Mouse (Mus musculus) heart, embryonic 10.5 days (tissue): ENCODE results near the gene Cecr2. TPM values are rescaled to one million over a fixed set of nuclear protein-coding genes. Genes with fewer than 3 reads are reported as not detected.
A peak's percentile ranks its signal among the peaks of the same experiment; 100 is the strongest.
"Not testable (repeated sequence)": the region's sequence is repeated elsewhere in the genome, so short reads cannot be mapped to it uniquely, and the experiment has no call there.

Source experiments
- DNase-seq: peaks from one replicate; pipeline ENCODE4 v3.0.0-alpha.2; 2017; ENCODE audit warnings: low spot score
- H3K27ac ChIP-seq: fragments of 300-500 bp; sonication (generic); 2 replicates; pipeline ENCODE4 v1.5.1; 2016; ENCODE audit warnings: mild to moderate bottlenecking
- H3K27me3 ChIP-seq: fragments of 300-500 bp; sonication (generic); 2 replicates; pipeline ENCODE4 v1.6.1; 2016; ENCODE audit warnings: mild to moderate bottlenecking; ENCODE audit not compliant: poor library complexity, insufficient read depth, severe bottlenecking
- H3K36me3 ChIP-seq: fragments of 300-500 bp; sonication (generic); 2 replicates; pipeline ENCODE4 v1.6.1; 2016; ENCODE audit warnings: mild to moderate bottlenecking, moderate library complexity
- H3K4me1 ChIP-seq: fragments of 300-500 bp; sonication (generic); 2 replicates; pipeline ENCODE4 v1.6.1; 2016; ENCODE audit warnings: mild to moderate bottlenecking
- H3K4me3 ChIP-seq: fragments of 300-500 bp; sonication (generic); 2 replicates; pipeline ENCODE4 v1.5.1; 2016; ENCODE audit warnings: mild to moderate bottlenecking, moderate library complexity
- H3K9me3 ChIP-seq: fragments of 300-500 bp; sonication (generic); 2 replicates; pipeline ENCODE4 v1.6.1; 2016; ENCODE audit warnings: mild to moderate bottlenecking, moderate library complexity
- WGBS: fragments of 180-500 bp; shearing (Covaris S2); methylation state at CpG from one replicate; pipeline ENCODE4 v1.1.7; 2016; 5-methylcytosine and 5-hydroxymethylcytosine counted together
- polyA plus RNA-seq: library from polyadenylated mRNA; unstranded; fragments of >200 nt; fragmentation: Nextera tagmentation; extraction: Ambion mirVana; gene quantifications from 2 replicates; pipeline ENCODE4 v1.2.1, GENCODE M21; 2016

Gene Cecr2
- polyA plus RNA-seq, 1 experiment from 2014 or later = 5.2 TPM

GRCm38 (mm10) chr6:120788068-120788607, 122.0 kb downstream of the Cecr2 start:
- WGBS = 81% methylated on average over 5 of the region's 5 CpGs

GRCm38 (mm10) chr6:120788904-120789303, 122.7 kb downstream of the Cecr2 start:
- H3K36me3 ChIP-seq = peaks cover 31% of the 10 kb centered on the region
- no peaks in the 10 kb centered on the region for H3K27me3 ChIP-seq
- DNase-seq = no peak
- no peak overlapping the region for H3K27ac ChIP-seq
- H3K4me1 ChIP-seq = peaks cover 17% of the 10 kb centered on the region
- no peaks in the 10 kb centered on the region for H3K9me3 ChIP-seq
- H3K4me3 ChIP-seq = no peak overlapping the region

More at GRCm38 (mm10) chr6:120788068-120788607, 122.0 kb downstream of the Cecr2 start:
- Histone ChIP-seq H3K27me3 (no peaks in the 10 kb centered on the region), H3K36me3 (peaks cover 24% of the 10 kb centered on the region), H3K27ac (no peak overlapping the region), H3K4me3 (no peak overlapping the region), H3K9me3 (no peaks in the 10 kb centered on the region), H3K4me1 (peaks cover 17% of the 10 kb centered on the region)
- DNase-seq = no peak

GRCm38 (mm10) chr6:120790153-120790552, 124.0 kb downstream of the Cecr2 start:
- Histone ChIP-seq H3K4me3 (no peak overlapping the region), H3K4me1 (peaks cover 13% of the 10 kb centered on the region; the same call in 1 of the 2 replicates), H3K9me3 (no peaks in the 10 kb centered on the region), H3K27me3 (no peaks in the 10 kb centered on the region), H3K36me3 (peaks cover 44% of the 10 kb centered on the region), H3K27ac (no peak overlapping the region)
- 76% methylated on average over 11 of the region's 11 CpGs for WGBS
- peak; percentile 87 for DNase-seq

- Histone ChIP-seq H3K9me3 (no peaks in the 10 kb centered on the region), H3K36me3 (peaks cover 50% of the 10 kb centered on the region), H3K27ac (no peak overlapping the region), H3K4me3 (no peak overlapping the region), H3K4me1 (peaks cover 13% of the 10 kb centered on the region; the same call in 1 of the 2 replicates), H3K27me3 (no peaks in the 10 kb centered on the region)
- 75% methylated on average over 5 of the region's 5 CpGs for WGBS
- no peak for DNase-seq
These were observed 124.5 kb downstream of the Cecr2 start for GRCm38 (mm10) chr6:120790717-120791116.

GRCm38 (mm10) chr6:120792947-120793346, 126.8 kb downstream of the Cecr2 start:
- no peak overlapping the region for H3K4me3 ChIP-seq
- 83% methylated on average over 8 of the region's 8 CpGs for WGBS
- H3K9me3 ChIP-seq = no peaks in the 10 kb centered on the region
- peaks cover 72% of the 10 kb centered on the region for H3K36me3 ChIP-seq
- DNase-seq = no peak
- H3K27ac ChIP-seq = no peak overlapping the region
- H3K4me1 ChIP-seq = peaks cover 9% of the 10 kb centered on the region; the same call in 1 of the 2 replicates
- no peaks in the 10 kb centered on the region for H3K27me3 ChIP-seq

GRCm38 (mm10) chr6:120795422-120796086, 129.4 kb downstream of the Cecr2 start:
- Histone ChIP-seq H3K9me3 (no peaks in the 10 kb centered on the region), H3K27me3 (no peaks in the 10 kb centered on the region), H3K4me1 (peaks cover 7% of the 10 kb centered on the region; the same call in 1 of the 2 replicates), H3K27ac (no peak overlapping the region), H3K36me3 (peaks cover 92% of the 10 kb centered on the region), H3K4me3 (no peak overlapping the region)
- DNase-seq = no peak
- 73% methylated on average over 5 of the region's 5 CpGs for WGBS

GRCm38 (mm10) chr6:120796111-120796510, 129.9 kb downstream of the Cecr2 start:
- Histone ChIP-seq H3K27me3 (no peaks in the 10 kb centered on the region), H3K4me3 (no peak overlapping the region), H3K9me3 (no peaks in the 10 kb centered on the region), H3K36me3 (peaks cover 97% of the 10 kb centered on the region), H3K4me1 (peaks cover 7% of the 10 kb centered on the region; the same call in 1 of the 2 replicates), H3K27ac (no peak overlapping the region)
- WGBS = 90% methylated on average over 2 of the region's 2 CpGs
- no peak for DNase-seq

- H3K27ac ChIP-seq = no peak overlapping the region
- WGBS = 83% methylated on average over 7 of the region's 7 CpGs
- no peaks in the 10 kb centered on the region for H3K4me1 ChIP-seq
- no peaks in the 10 kb centered on the region for H3K9me3 ChIP-seq
- H3K27me3 ChIP-seq = no peaks in the 10 kb centered on the region
- H3K4me3 ChIP-seq = no peak overlapping the region
- peaks cover 98% of the 10 kb centered on the region for H3K36me3 ChIP-seq
- DNase-seq = no peak
These were observed 131.8 kb downstream of the Cecr2 start for GRCm38 (mm10) chr6:120798019-120798418.

- H3K27ac ChIP-seq = no peak overlapping the region
- WGBS = 86% methylated on average over 4 of the region's 4 CpGs
- H3K36me3 ChIP-seq = peaks cover 98% of the 10 kb centered on the region
- H3K27me3 ChIP-seq = no peaks in the 10 kb centered on the region
- no peak overlapping the region for H3K4me3 ChIP-seq
- no peaks in the 10 kb centered on the region for H3K4me1 ChIP-seq
- no peak for DNase-seq
- H3K9me3 ChIP-seq = no peaks in the 10 kb centered on the region
These were observed 132.7 kb downstream of the Cecr2 start for GRCm38 (mm10) chr6:120798905-120799304.

GRCm38 (mm10) chr6:120799581-120800041, 133.4 kb downstream of the Cecr2 start:
- Histone ChIP-seq H3K27ac (no peak overlapping the region), H3K4me1 (no peaks in the 10 kb centered on the region), H3K9me3 (no peaks in the 10 kb centered on the region), H3K4me3 (no peak overlapping the region), H3K27me3 (no peaks in the 10 kb centered on the region), H3K36me3 (peaks cover 98% of the 10 kb centered on the region)
- 90% methylated on average over 4 of the region's 4 CpGs for WGBS
- DNase-seq = no peak

- 84% methylated on average over 5 of the region's 5 CpGs for WGBS
- Histone ChIP-seq H3K4me3 (no peak overlapping the region), H3K27ac (no peak overlapping the region), H3K27me3 (no peaks in the 10 kb centered on the region), H3K4me1 (no peaks in the 10 kb centered on the region), H3K9me3 (no peaks in the 10 kb centered on the region), H3K36me3 (peaks cover 96% of the 10 kb centered on the region)
- DNase-seq = no peak
These were observed 141.0 kb downstream of the Cecr2 start for GRCm38 (mm10) chr6:120806999-120807737.

- Histone ChIP-seq H3K27me3 (no peaks in the 10 kb centered on the region), H3K9me3 (no peaks in the 10 kb centered on the region), H3K27ac (no peak overlapping the region), H3K4me3 (no peak overlapping the region), H3K36me3 (peaks cover 90% of the 10 kb centered on the region), H3K4me1 (no peaks in the 10 kb centered on the region)
- no peak for DNase-seq
- 92% methylated on average over 4 of the region's 4 CpGs for WGBS
These were observed 141.5 kb downstream of the Cecr2 start for GRCm38 (mm10) chr6:120807738-120808081.

GRCm38 (mm10) chr6:120811999-120812398, 145.8 kb downstream of the Cecr2 start:
- H3K36me3 ChIP-seq = peaks cover 52% of the 10 kb centered on the region
- H3K4me1 ChIP-seq, H3K4me3 ChIP-seq, H3K27ac ChIP-seq, DNase-seq, H3K27me3 ChIP-seq, H3K9me3 ChIP-seq: not testable (repeated sequence)
- WGBS = 94% methylated on average over 10 of the region's 10 CpGs
